Mouse (Mus musculus) CD8-positive naive resting alpha-beta T cell, adult 2 months (primary cell): ENCODE data around the gene Unc13a.
"Not testable (repeated sequence)": the region's sequence is repeated elsewhere in the genome, so short reads cannot be mapped to it uniquely, and the experiment has no call there.

Experiments
- DNase-seq, 2 experiments: peaks; one replicate each; pipeline ENCODE4 v3.0.0; 2022; ENCODE audit warnings: low read depth in 2 of 2, low spot score in 2 of 2

Unc13a gene

GRCm38 (mm10) chr8:71671549-71671965 lies at the start of gene Unc13a:
Gene Unc13a (minus strand): TSS chr8:71671757.
- DNase-seq: peak; percentile 88 to 89

- DNase-seq: no peak
Measured at GRCm38 (mm10) chr8:71719928-71720457, 48.4 kb upstream of the Unc13a start.

- no peak for DNase-seq
Measured at GRCm38 (mm10) chr8:71719218-71719617, 47.7 kb upstream of the Unc13a start.

DNA sequence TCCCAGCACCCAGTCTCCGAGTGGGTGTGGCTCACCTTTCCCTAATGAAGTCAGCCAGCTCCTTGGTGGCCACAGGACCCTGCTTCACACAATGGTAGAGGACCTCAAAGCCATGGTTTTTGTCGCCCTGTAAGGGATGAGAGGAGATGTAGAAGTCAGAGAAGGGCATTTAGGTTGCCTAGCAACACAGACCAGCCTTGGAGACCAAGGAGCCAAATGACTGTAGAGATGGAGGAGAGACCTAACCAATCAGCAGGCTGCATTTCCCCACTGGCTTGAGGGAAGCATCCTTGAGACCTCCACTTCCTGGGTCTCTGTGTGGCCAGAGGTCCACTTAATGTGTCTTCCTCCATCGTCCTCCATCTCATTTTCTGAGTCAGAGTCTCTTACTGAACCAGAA lies 46.7 kb upstream of the Unc13a start:
- DNase-seq: no peak

GRCm38 (mm10) chr8:71717096-71717495 lies 45.5 kb upstream of the Unc13a start:
- DNase-seq: no peak

DNA sequence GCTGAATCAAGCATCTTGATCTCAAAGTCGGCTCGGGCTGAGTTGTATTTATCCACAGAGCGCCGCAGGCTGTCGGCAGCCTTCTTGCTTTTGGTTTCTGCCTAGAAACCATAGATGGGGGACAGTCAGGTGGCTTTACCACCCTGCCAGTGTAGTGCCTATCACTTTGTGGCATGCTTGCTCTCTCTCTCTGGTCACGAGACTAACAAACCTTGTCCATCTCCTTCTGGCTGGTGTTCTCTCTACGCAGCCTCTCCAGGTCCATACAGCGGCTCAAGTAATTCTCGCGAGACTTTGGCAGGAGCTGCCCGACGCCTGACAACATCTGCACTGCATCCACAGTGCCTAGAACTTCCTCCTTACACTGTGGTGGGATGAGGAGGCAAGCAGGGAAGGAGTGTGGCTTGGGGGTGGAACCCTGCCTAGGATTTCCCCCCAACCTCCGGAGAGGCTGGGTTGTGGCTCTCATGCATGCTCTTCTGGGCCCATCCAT lies 45.0 kb upstream of the Unc13a start:
- DNase-seq: no peak

DNA sequence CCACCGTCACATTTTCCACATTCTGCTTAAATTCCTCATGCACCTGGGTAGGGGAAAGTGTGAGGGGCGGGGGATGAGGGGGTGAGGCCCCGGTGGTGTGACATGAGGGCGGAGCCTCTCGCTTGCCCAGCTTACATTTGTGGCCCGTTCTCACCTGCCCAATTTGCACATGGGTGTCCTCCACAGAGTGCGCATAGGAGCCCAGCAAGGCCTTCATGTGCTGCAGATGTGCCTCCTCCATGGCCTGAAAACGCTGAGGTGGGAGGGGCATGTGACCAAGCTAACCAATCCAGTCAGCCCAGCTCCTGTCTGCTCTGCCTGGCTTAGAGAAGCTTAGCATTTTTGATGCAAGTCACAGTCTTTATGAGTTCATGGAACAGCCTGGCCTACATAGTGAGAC lies 44.0 kb upstream of the Unc13a start:
- no peak for DNase-seq

GRCm38 (mm10) chr8:71711574-71711973 lies 40.0 kb upstream of the Unc13a start:
- no peak for DNase-seq

DNA sequence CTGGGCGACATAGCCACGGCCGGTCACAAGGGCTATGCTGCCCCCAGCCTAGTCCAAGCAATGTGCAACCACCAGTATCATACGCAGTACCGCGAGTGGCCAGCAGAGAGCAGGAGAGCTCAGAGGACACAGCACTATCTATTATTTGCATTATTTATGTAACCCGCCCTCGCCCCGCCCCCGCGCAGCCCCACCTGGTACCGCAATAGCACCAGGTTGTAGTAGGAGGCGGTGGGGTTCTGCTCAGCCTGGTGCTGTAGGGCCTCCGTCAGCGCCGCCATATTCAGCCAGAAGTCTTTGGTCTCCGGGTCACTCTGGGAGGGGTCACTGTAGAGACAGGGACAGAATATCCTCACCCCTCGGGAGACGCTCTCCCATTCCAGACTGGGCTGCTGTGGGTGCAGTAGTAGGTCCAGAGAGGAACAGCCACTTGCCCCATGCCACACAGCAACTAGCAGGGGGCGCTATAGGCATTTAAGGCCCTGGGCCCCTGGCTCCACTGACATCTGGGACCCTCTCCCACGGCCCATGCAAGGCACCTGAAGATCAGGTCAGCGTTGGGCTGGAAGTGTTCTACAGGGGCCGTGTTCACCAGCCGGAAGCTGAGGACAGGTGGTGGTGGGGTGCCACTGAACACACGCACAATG lies 38.4 kb upstream of the Unc13a start:
- DNase-seq: peak; percentile 58 to 63

GRCm38 (mm10) chr8:71709134-71709799 lies 37.7 kb upstream of the Unc13a start:
- no peak for DNase-seq

DNA sequence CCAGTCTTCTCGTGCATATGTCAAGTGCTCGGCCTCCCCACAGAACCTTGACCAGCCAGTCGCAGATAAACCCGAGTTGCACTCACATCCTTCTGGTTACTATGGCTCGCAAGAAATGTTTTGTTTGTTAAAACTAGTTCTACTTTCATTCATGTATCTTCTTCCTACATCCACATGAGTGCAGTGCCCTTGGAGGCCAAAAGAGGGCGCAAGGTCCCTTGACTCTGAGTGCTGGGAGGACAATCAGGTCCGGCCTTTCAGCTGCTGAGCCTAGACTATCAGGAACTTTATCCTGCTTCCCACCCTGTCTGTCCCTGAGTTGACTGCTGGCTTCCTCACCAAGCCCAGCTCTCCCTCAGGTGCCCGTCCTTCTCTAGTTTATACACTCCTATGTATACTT lies 36.3 kb upstream of the Unc13a start:
- DNase-seq: peak; percentile 47 to 67

- DNase-seq: not testable (repeated sequence)
Measured at GRCm38 (mm10) chr8:71703400-71703799, 31.8 kb upstream of the Unc13a start.

DNA sequence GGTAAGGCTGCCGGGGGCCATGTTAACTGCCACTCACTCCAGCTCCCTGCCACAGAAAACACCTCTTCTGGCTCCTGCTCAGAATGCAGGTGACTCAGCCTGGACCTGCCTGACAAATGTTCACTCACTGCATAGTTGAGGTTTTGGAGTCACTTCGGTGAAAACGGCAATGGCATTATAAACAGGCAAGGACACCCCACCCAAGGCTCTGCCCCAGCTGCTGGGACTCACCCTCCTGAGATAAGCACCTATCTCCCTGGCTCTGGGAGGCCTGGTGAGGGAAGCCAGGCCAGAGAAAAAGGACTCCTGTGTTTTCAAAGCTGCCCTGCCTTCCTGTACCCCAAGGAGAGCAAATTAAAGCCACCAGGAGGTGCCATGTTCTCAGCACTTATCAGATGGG lies 31.4 kb upstream of the Unc13a start:
- DNase-seq: no peak

GRCm38 (mm10) chr8:71702087-71702432 lies 30.5 kb upstream of the Unc13a start:
- no peak for DNase-seq

DNA sequence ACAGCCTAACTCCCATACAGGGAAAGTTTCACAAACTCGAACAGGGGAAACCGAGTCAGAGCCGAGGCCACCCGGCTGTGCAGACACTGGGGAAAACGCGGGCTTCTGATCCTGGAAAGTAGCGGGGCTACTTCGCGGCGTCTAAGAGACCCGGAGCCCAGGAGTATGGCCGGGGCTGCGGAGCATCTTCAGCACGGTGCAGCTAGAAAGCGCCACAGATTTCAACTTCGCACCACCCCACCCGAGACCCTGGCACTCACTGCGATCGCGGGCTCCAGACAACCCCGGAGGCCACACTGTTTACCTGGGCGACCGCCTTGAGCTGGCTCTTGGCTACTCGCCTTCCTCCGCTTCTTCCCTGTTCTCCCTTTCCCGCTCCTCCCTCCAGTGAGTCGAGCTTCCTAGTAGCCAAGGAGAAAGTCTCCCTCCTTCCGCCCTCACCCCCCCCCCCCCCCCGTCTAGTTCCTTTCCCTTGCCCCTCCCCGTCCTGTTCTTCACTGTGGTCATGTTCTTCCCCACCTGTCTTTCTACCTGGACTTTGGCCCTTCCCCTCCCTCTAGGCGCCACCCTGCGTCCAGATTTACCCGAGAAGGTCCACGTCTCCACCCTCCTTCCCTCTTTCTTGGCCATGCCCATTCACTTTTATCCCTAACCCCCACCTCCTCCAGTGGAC lies 30.0 kb upstream of the Unc13a start, which contains the start of gene B3gnt3:
Gene B3gnt3, minus strand, starts transcription at position 376 of the 673 bp plus-strand sequence.
- no peak for DNase-seq

GRCm38 (mm10) chr8:71700493-71701269 lies 29.1 kb upstream of the Unc13a start:
- no peak for DNase-seq

GRCm38 (mm10) chr8:71695456-71695855 lies 23.9 kb upstream of the Unc13a start:
- not testable (repeated sequence) for DNase-seq

DNA sequence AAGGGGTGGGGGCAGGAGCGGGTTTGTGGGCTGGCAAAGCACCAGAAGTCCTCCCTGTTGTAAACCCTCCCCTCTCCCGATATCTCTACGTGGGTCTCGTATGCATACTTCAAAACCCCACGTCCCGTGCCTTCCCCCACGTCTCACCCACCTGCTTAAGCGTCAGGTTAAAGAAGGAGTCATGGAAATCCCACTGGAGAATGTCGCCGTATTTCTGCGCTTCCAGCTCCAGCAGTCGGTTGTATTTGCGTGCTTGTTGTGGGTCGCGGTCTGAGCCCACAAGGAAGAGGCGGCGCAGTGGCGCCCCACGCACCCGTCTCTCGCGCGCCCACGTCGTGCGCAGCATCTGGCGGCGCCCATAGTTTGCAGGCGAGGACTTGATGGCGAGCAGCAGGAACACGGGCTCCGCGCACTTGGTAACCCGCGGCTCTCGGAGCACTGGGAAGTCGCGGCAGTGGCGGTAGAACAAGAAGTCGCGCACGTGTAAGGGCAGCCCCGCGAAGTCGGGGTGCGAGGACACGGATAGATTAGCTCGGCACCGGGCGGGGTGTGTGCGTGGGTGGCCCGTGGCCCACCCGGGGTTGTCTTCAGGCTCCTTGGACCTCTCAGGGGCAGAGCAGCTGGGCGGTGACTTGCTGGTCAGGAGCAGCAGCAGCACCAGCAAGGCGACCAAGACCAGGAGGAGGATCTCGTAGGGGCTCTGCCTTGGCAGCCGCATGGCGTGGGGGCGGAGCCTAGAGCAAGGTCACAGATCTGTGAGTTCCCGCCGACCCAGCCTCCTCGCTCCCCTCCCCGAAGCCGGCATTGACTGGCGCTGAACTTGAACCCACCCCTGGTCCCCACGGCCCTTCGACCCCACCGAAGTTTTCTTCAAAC lies 21.8 kb upstream of the Unc13a start:
- no peak for DNase-seq

- DNase-seq: peak; percentile 59 to 68
Measured at GRCm38 (mm10) chr8:71692509-71692908, 21.0 kb upstream of the Unc13a start.

DNA sequence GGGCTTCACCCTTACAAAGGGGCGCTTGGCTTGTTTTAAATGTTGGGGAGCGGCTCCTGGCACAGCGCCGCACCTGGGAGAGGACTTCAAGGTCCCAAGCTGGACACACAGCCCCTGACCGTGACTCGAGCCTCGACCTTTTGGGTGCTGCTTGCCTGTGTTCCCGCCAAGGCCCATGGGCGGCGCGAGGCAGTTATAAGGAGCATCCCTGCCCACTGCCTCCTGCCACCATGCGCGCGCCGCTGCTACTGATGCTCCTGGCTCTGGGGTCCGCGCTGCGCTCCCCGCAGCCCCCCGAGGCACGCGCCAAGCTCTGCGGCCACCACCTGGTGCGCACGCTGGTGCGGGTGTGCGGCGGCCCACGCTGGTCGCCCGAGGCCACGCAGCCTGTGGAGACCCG lies 17.5 kb upstream of the Unc13a start, which contains the start of gene Insl3:
Gene Insl3, plus strand, starts transcription at position 187 of the 400 bp plus-strand sequence.
- no peak for DNase-seq
